8 mouse cellular contexts compared by ENCODE assay signal in the genomic region with DNA sequence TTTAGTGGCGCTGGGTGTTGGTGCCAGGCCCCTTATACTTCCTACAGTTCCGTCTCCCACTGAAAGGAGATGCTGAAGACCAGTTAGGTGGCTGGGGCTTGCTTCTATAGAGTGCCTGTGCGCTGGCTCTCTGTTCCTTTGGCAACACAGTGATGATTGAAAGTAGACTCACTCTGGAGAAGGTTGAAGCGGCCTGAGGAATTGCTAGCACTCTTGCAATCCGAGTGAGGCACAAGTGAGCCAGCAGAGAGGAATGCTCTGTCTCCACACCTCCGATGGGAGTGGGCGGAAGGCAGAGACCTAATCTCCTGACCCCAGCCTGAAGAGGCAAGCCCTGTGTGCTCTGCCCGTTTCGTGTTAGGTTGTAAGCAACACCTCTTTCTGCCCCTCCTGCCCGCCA. TPM values are rescaled to one million over a fixed set of nuclear protein-coding genes. Genes with fewer than 3 reads are reported as not detected.
A peak's percentile ranks its signal among the peaks of the same experiment; 100 is the strongest.
DNase-seq lines count a peak whose midpoint lies in the region; ATAC-seq and TF ChIP-seq lines count a peak whose summit lies in the region.
"Had no signal": no experiment of that assay in that cellular context is flagged by ENCODE, and none has a peak within 500 bp of the region (broad histone marks: within the 10 kb centered on the region; RNA-seq: fewer than 3 reads in every experiment).

No protein-coding gene starts in this region.

- 55% methylated on average over 10 of the region's 10 CpGs for WGBS in intestine, embryonic 14.5 days
- WGBS in intestine, embryonic 16.5 days = 66% methylated on average over 10 of the region's 10 CpGs
- 70% methylated on average over 10 of the region's 10 CpGs for WGBS in intestine, postnatal 0 days
- 43% methylated on average over 10 of the region's 10 CpGs for WGBS in forebrain, embryonic 13.5 days

- no peak overlapping the region for H3K9ac ChIP-seq in intestine, embryonic 14.5 days (ENCODE audit: low read length)
- H3K9ac ChIP-seq in intestine, embryonic 16.5 days (ENCODE audit: low read depth, low read length) = no peak overlapping the region
- no peak overlapping the region for H3K9ac ChIP-seq in intestine, postnatal 0 days (ENCODE audit: low read depth, low read length)
- H3K9ac ChIP-seq in forebrain, embryonic 13.5 days = no peak overlapping the region

- H3K9me3 ChIP-seq in intestine, embryonic 14.5 days (ENCODE audit: control insufficient read depth, low read length) = no peaks in the 10 kb centered on the region
- H3K9me3 ChIP-seq in intestine, embryonic 16.5 days (ENCODE audit: control insufficient read depth, low read length) = no peaks in the 10 kb centered on the region
- no peaks in the 10 kb centered on the region for H3K9me3 ChIP-seq in intestine, postnatal 0 days (ENCODE audit: control insufficient read depth)
- H3K9me3 ChIP-seq in forebrain, embryonic 13.5 days (replicated peaks) = no peaks in the 10 kb centered on the region

- H3K4me2 ChIP-seq in intestine, embryonic 14.5 days (ENCODE audit: low read length) = peak overlapping the region; percentile 1; the same call in 1 of the 2 replicates
- no peak overlapping the region for H3K4me2 ChIP-seq in intestine, embryonic 16.5 days (ENCODE audit: low read depth, low read length)
- peak overlapping the region; percentile 87 for H3K4me2 ChIP-seq in intestine, postnatal 0 days (replicated peaks; ENCODE audit: low read depth)
- H3K4me2 ChIP-seq in forebrain, embryonic 13.5 days = no peak overlapping the region

- H3K4me1 ChIP-seq in intestine, embryonic 14.5 days (replicated peaks; ENCODE audit: control insufficient read depth, insufficient read depth, low read length) = peaks cover 24% of the 10 kb centered on the region
- H3K4me1 ChIP-seq in intestine, embryonic 16.5 days (ENCODE audit: control insufficient read depth, insufficient read depth, low read length) = peaks cover 35% of the 10 kb centered on the region
- peaks cover 5% of the 10 kb centered on the region; the same call in 1 of the 2 replicates for H3K4me1 ChIP-seq in intestine, postnatal 0 days (replicated peaks; ENCODE audit: control insufficient read depth, insufficient read depth, low read length)
- peaks cover 21% of the 10 kb centered on the region for H3K4me1 ChIP-seq in forebrain, embryonic 13.5 days

- no peak for TF ChIP-seq CTCF in intestine, postnatal 0 days (IDR thresholded peaks at IDR 0.05; ENCODE audit: low read depth)

- no peak for DNase-seq in intestine, embryonic 14.5 days (ENCODE audit: low spot score)
- DNase-seq in MN1 (ENCODE audit: low spot score) = peak; percentile 57
- DNase-seq in adrenal gland, adult 8-10 months = peak; percentile 49
- DNase-seq in urinary bladder, postnatal 4 days (ENCODE audit: low spot score in 2 of 2) = no peak
- DNase-seq: kidney, postnatal 14 days had no signal

- H3K27me3 ChIP-seq in intestine, embryonic 14.5 days (replicated peaks; ENCODE audit: control insufficient read depth, insufficient read depth, low read length) = no peaks in the 10 kb centered on the region; the same call in 1 of the 2 replicates
- no peaks in the 10 kb centered on the region for H3K27me3 ChIP-seq in intestine, embryonic 16.5 days (replicated peaks; ENCODE audit: control insufficient read depth, insufficient read depth, low read length)
- H3K27me3 ChIP-seq in intestine, postnatal 0 days (replicated peaks; ENCODE audit: control insufficient read depth, insufficient read depth, low read length) = no peaks in the 10 kb centered on the region
- peaks cover 32% of the 10 kb centered on the region for H3K27me3 ChIP-seq in forebrain, embryonic 13.5 days

- H3K36me3 ChIP-seq in intestine, embryonic 14.5 days (ENCODE audit: control insufficient read depth, insufficient read depth, low read length) = no peaks in the 10 kb centered on the region
- H3K36me3 ChIP-seq in intestine, embryonic 16.5 days (ENCODE audit: control insufficient read depth, insufficient read depth, low read length) = no peaks in the 10 kb centered on the region; the same call in 1 of the 2 replicates
- H3K36me3 ChIP-seq in intestine, postnatal 0 days (ENCODE audit: control insufficient read depth, insufficient read depth) = no peaks in the 10 kb centered on the region; the same call in 1 of the 2 replicates
- H3K36me3 ChIP-seq in forebrain, embryonic 13.5 days (ENCODE audit: poor library complexity, severe bottlenecking) = no peaks in the 10 kb centered on the region

- no peak overlapping the region for H3K4me3 ChIP-seq in intestine, embryonic 14.5 days (ENCODE audit: low read depth, low read length)
- H3K4me3 ChIP-seq in intestine, embryonic 16.5 days (ENCODE audit: low read length) = no peak overlapping the region
- no peak overlapping the region for H3K4me3 ChIP-seq in intestine, postnatal 0 days (ENCODE audit: low read depth, low read length)
- H3K4me3 ChIP-seq in forebrain, embryonic 13.5 days = no peak overlapping the region

- ATAC-seq in intestine, embryonic 14.5 days (replicated peaks; ENCODE audit: low FRiP score, low TSS enrichment, low read depth) = no peak
- ATAC-seq in intestine, embryonic 16.5 days = no peak
- no peak for ATAC-seq in intestine, postnatal 0 days
- no peak for ATAC-seq in forebrain, embryonic 13.5 days

- no peak overlapping the region for H3K27ac ChIP-seq in intestine, embryonic 14.5 days (ENCODE audit: low read depth)
- H3K27ac ChIP-seq in intestine, embryonic 16.5 days (ENCODE audit: low read length) = no peak overlapping the region
- no peak overlapping the region for H3K27ac ChIP-seq in intestine, postnatal 0 days (ENCODE audit: low read depth, low read length)
- H3K27ac ChIP-seq in forebrain, embryonic 13.5 days = no peak overlapping the region

RNA-seq across cellular contexts. Expression of gene Dusp5, which starts 2.5 kb away (rescaled TPM):
- polyA plus RNA-seq in intestine, embryonic 14.5 days (2014; fragmentation: Nextera tagmentation; extraction: Ambion mirVana) = 5.8 and 7.3 TPM in 2 replicates
- polyA plus RNA-seq in intestine, embryonic 16.5 days (2015; fragmentation: Nextera tagmentation; extraction: Ambion mirVana) = 7.9 and 11.0 TPM in 2 replicates
- 10 to 100 TPM in 1 of 4 experiments, 1 to 10 TPM in 3; 3.9 to 18.8 (median 5.7) TPM for total RNA-seq in adrenal gland, adult 8-10 months (2022)
- polyA plus RNA-seq in intestine, postnatal 0 days (2015; fragmentation: Nextera tagmentation; extraction: Ambion mirVana) = 12.4 and 14.6 TPM in 2 replicates
- polyA plus RNA-seq in forebrain, embryonic 13.5 days (2015; fragmentation: Nextera tagmentation; extraction: Ambion mirVana) = 1.5 and 1.8 TPM in 2 replicates

RNA-seq across cellular contexts. Expression of gene Nutf2-ps1, which starts 57.5 kb away (rescaled TPM):
- polyA plus RNA-seq in intestine, embryonic 14.5 days (2014; fragmentation: Nextera tagmentation; extraction: Ambion mirVana) = 356 and 368 TPM in 2 replicates
- polyA plus RNA-seq in intestine, embryonic 16.5 days (2015; fragmentation: Nextera tagmentation; extraction: Ambion mirVana) = 299 and 330 TPM in 2 replicates
- total RNA-seq in adrenal gland, adult 8-10 months (2022) = 10 to 100 TPM; 64.7 to 85.3 (median 72.1) TPM
- polyA plus RNA-seq in intestine, postnatal 0 days (2015; fragmentation: Nextera tagmentation; extraction: Ambion mirVana) = 105 and 125 TPM in 2 replicates
- 412 and 436 TPM in 2 replicates for polyA plus RNA-seq in forebrain, embryonic 13.5 days (2015; fragmentation: Nextera tagmentation; extraction: Ambion mirVana)

Comparison
In these comparisons a context has a peak if more than half of its experiments do, and no peak if none do; other contexts are left out.
1. H3K4me2 ChIP-seq: peak in intestine, embryonic 14.5 days (single experiment) and intestine, postnatal 0 days (single experiment); none in intestine, embryonic 16.5 days (single experiment) and forebrain, embryonic 13.5 days (single experiment).
2. DNase-seq: peak in MN1 (single experiment) and adrenal gland, adult 8-10 months (single experiment); none in intestine, embryonic 14.5 days (single experiment) and urinary bladder, postnatal 4 days (0 of 2).